Mouse (Mus musculus) heart, postnatal 36 days (tissue): Measurements from ENCODE around the gene Gtpbp1. TPM values are rescaled to one million over a fixed set of nuclear protein-coding genes. Genes with fewer than 3 reads are reported as not detected.

Experiments
- DNase-seq, 2 experiments: peaks; one replicate each; pipeline ENCODE4 v3.0.0; 2021 to 2022
- intact Hi-C: fragments of 180-260 bp; cut with DNase I; formaldehyde crosslinking; loops from one replicate; pipeline ENCODE4 v1.15.1; 2025
- total RNA-seq, 2 experiments: library from RNA; stranded (reverse); gene quantifications; 2 replicates each; pipeline ENCODE4 v1.2.3; 2021

Gtpbp1 gene
- total RNA-seq, 2 experiments from 2014 or later = 27.2 to 28.4 TPM

DNA sequence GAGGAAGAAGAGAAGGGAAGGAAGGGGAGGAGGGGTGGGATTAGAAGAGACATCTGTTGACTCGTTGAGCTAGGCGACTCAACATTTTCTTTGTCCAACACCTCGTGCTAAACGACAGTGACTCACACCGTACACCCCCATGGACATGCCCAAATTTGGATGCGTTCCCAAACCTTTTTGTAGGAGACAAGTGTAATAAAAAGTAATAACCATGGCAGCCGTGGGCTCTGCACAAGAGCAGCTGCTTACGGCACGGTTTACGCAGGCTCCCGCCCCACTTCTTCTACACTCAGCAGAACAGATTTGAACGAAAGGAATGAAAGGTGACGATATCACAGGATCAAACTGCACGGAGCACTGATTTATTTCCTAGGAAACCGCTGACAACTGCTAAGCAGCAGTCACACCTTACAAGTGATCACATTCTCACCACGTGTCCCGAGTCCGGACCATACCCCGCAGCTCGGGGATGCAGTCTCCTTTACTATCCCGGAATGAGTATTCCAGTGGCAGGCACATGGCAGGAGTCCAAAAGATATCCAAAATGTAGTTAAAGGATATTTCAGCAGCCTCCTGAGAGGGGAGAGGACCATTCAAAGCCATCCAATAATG lies 80.1 kb downstream of the Gtpbp1 start:
- DNase-seq = no peak
- intact Hi-C loops = no loop called here

Other genes starting within 250 kb of the Gtpbp1 start
- 10 to 100 TPM; 55.8 to 60.5 TPM for gene Csnk1e, start 235.3 kb upstream of the Gtpbp1 start, total RNA-seq
- gene Kcnj4, start 185.6 kb upstream of the Gtpbp1 start, total RNA-seq = under 1 TPM in 1 of 2 experiments, not detected in 1; 0.11 TPM
- 1 to 10 TPM; 6.5 to 7.2 TPM for gene Kdelr3, start 174.4 kb upstream of the Gtpbp1 start, total RNA-seq
- gene Ddx17, start 144.1 kb upstream of the Gtpbp1 start, total RNA-seq = 10 to 100 TPM; 84.7 to 86.5 TPM
- gene Dmc1, start 85.7 kb upstream of the Gtpbp1 start, total RNA-seq = not detected
- 1 to 10 TPM in 1 of 2 experiments, under 1 TPM in 1; 0.78 to 1.7 TPM for gene Fam227a, start 31.9 kb upstream of the Gtpbp1 start, total RNA-seq
- 10 to 100 TPM; 21.3 to 23.5 TPM for gene Cby1, start 31.6 kb upstream of the Gtpbp1 start, total RNA-seq
- 100 to 1,000 TPM; 110 to 120 TPM for gene Tomm22, start 20.0 kb upstream of the Gtpbp1 start, total RNA-seq
- 10 to 100 TPM; 24.2 to 25.0 TPM for gene Josd1, start 2.9 kb upstream of the Gtpbp1 start, total RNA-seq
- 10 to 100 TPM; 85.6 to 89.1 TPM for gene Sun2, start 51.7 kb downstream of the Gtpbp1 start, total RNA-seq
- gene Dnal4, start 87.0 kb downstream of the Gtpbp1 start, total RNA-seq = 10 to 100 TPM; 17.7 to 22.5 TPM
- gene Nptxr, start 113.9 kb downstream of the Gtpbp1 start, total RNA-seq = 1 to 10 TPM; 1.5 to 1.7 TPM
- gene Npcd, start 143.4 kb downstream of the Gtpbp1 start, total RNA-seq = under 1 TPM in 1 of 2 experiments, not detected in 1; 0.30 TPM
- gene Cbx6, start 143.8 kb downstream of the Gtpbp1 start, total RNA-seq = 10 to 100 TPM; 25.8 to 29.7 TPM
- gene Apobec3, start 200.8 kb downstream of the Gtpbp1 start, total RNA-seq = 1 to 10 TPM; 7.7 to 7.8 TPM